Mouse (Mus musculus) layer of hippocampus, adult 18-20 months (tissue): Measurements from ENCODE around the gene Rps15. TPM values are rescaled to one million over a fixed set of nuclear protein-coding genes. Genes with fewer than 3 reads are reported as not detected.

Experiments
- DNase-seq, 2 experiments: peaks; one replicate each; pipeline ENCODE4 v3.0.0; 2022; ENCODE audit warnings: low spot score in 2 of 2
- total RNA-seq, 2 experiments: library from RNA; stranded (reverse); gene quantifications; 2 replicates each; pipeline ENCODE4 v1.2.3; 2021

Gene Rps15
- total RNA-seq, 2 experiments from 2014 or later, result 997 to 1,043 TPM

DNA sequence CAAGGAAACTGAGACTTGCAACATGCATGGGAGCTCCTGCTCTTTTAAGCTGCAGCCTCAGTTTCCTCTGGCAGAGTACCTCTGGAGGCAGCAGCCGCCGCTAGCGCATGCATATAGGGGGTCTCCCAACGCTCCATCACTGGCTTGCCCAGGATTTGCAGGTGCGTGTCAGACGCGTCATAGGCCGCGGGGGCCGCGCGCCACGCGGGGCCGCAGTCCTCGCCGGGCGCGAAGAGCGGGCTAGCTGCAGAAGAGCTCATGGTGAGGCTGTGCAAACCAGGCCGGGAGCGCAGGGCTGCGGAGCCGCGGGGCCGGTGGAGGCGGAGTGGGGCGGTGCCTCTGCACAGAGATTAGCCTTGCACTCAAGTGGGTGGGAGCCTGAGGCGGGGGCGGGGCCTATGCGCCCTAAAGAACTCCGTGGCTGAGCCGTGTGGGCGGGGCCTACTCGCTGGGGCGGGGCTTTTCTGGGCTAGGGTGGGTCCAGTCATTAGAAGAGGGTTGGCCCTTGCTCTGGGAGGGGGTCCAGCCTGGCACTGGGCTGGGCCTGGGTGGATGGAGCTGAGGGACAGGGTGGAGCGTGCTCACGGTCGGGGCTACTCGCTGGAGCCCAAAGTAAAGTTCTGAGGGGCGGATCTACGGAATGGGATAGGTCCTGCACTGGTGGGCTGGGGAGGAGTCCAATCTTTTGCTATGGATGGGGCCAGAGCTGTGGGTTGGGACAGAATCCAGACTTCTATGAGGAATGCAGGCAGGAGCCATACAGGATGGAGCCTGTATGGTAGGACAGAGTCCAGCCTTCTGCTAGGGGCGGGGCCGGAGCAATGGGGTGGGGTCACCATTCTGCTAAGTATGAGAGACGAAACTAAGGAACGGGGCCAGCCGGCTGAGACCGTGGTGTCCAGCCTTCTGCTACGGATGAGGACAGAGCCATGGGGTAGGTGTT is 31.3 kb upstream of the Rps15 start, which contains the start of the genes Gamt and Dazap1:
Gamt (minus strand) TSS at position 371 of the 943 bp plus-strand sequence.
Dazap1 (plus strand) TSS at position 845 of the 943 bp plus-strand sequence.
- DNase-seq, result peak; percentile 89 to 94

- DNase-seq, result peak; percentile 84 to 89
Measured at GRCm38 (mm10) chr10:80261585-80261968, 30.7 kb upstream of the Rps15 start.

GRCm38 (mm10) chr10:80262169-80262568 is 30.1 kb upstream of the Rps15 start:
- no peak for DNase-seq

GRCm38 (mm10) chr10:80262776-80263365 is 29.4 kb upstream of the Rps15 start:
- DNase-seq, result no peak

GRCm38 (mm10) chr10:80264341-80265148 is 27.7 kb upstream of the Rps15 start:
- DNase-seq, result peak; percentile 99 to 100

GRCm38 (mm10) chr10:80265149-80265486 is 27.1 kb upstream of the Rps15 start:
- no peak for DNase-seq

DNA sequence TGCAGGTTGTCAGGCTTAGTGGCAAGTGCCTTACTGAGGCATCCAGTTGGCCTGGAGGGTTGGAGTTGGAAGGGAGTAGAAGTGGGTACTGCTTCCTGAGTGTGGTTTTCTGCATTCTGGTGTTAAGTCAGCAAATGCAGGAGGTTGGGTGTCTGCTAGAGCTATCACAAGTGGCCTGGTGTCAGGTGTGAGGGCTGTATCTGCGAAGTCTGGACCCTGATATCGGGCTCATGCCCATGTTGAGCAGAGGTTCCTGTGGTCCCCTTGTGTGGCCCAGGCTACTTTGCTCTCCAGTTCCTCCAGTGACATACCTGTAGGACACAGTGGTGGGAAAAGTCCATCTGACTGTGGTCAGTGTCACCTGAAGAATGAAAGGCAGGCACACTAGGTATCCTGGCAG is 22.2 kb upstream of the Rps15 start:
- no peak for DNase-seq

- no peak for DNase-seq
Measured at GRCm38 (mm10) chr10:80270734-80271181, 21.5 kb upstream of the Rps15 start.

DNA sequence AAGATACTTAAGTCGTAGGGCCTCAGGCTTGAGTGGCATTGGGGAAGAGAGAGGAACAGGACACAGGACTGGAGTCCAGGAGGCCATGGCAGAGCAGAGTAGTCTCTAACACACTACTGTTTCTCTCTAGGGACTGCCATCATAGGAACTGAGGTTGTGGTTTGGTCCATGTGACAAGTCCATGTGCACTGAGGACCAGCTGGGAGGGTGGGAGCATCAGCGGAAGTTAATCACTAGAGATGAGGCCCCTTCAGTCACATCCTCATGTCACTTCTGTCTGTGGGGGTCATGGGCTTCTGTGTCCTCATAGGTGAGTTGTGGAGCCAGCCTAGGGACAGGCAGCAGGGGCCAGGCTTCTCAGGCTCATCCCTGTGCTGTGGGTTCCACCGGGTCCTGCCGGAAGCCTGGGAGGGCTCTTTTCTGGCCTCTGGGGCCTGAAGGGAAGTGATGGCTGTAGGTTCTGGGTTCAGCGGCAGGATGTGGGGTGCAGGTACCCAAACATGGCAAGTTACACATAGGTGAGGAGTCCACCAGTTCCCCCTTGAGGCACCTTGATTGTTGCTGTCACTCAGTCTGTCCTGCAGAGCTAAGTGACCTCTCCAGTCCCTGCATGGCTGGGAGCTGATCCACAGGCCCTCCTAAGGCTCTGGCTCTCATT is 20.9 kb upstream of the Rps15 start:
- DNase-seq, result no peak

GRCm38 (mm10) chr10:80271870-80272585 is 20.2 kb upstream of the Rps15 start:
- DNase-seq, result no peak

DNA sequence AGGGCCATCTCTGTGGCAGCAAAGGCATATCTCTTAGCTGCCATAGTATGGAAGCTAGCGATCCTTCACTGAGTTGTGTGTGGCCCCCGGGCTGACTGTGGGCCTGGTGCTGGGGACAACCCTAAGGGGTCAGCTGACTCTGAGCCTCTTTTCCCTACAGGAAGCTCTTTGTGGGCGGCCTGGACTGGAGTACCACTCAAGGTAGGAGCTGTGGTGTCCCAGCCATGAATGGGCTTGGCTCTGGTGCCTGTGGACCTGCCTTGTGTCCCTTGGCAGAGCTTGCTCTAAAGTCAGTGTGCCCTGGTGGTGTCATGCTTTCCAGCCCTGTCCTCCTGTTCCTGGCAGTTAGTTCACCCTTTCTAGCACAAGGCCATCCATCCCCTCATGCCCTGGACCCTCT is 18.4 kb upstream of the Rps15 start:
- DNase-seq, result no peak

GRCm38 (mm10) chr10:80276238-80276637 is 16.0 kb upstream of the Rps15 start:
- DNase-seq, result no peak

DNA sequence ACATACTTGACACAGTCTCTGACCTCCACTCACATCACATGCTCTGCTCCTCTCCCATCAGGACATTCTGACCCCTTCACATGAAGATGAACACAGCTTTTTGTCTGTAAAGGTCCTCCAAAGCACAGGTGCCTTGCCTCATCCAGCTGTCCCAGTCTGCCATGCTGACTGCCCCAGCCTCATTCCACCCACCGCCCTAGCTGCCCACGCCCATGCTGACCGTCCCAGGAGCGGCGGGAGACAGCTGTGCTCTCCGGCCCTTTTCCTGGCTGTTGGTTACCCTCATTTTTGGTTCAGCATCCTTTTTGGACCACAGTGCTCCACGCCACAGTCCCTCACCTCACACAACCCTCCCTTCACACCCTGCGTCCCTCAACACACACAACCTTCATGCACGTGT is 13.9 kb upstream of the Rps15 start:
- DNase-seq, result no peak

DNA sequence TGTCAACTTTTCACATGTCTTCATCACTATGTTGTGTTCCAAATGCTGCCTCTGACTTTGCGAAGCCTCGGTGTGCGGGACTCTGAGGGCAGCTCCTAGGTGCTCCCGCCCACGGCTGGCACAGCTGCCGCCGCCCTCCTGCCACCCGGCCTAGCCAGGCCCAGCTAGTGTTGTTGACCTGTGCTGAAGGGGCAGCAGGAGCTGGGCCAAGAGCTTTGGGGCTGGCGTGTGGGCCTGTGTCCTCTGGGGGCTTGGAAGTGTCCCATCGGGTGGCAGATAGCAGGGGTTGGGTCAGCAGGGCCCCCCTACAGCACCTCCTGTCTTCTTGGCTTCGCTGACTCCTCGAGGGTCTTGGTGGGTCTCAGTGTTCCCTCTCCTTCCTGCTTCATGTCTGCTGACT is 13.0 kb upstream of the Rps15 start:
- DNase-seq, result no peak

DNA sequence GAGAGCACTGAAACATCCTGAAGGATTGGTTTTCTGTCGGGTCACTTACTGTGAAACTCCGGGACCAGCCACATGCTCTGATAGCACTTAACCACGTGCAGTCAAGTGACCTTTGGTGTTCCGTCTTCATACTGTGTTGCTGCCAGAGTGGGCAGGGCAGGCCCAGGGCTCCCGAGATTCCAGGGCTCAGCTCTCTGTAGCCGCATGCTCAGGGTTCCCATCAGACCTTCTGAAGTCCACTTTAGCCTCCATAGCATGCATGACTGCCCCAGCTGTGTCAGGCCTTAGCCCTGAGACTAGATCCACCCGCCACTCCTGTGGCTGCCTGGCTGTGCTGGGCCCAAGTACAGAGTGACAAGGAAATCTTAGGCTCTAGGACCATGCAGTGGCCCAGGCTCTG is 10.9 kb upstream of the Rps15 start:
- no peak for DNase-seq

GRCm38 (mm10) chr10:80281921-80282371 is 10.3 kb upstream of the Rps15 start:
- no peak for DNase-seq

- DNase-seq, result no peak
Measured at GRCm38 (mm10) chr10:80282481-80283441, 9.5 kb upstream of the Rps15 start.

DNA sequence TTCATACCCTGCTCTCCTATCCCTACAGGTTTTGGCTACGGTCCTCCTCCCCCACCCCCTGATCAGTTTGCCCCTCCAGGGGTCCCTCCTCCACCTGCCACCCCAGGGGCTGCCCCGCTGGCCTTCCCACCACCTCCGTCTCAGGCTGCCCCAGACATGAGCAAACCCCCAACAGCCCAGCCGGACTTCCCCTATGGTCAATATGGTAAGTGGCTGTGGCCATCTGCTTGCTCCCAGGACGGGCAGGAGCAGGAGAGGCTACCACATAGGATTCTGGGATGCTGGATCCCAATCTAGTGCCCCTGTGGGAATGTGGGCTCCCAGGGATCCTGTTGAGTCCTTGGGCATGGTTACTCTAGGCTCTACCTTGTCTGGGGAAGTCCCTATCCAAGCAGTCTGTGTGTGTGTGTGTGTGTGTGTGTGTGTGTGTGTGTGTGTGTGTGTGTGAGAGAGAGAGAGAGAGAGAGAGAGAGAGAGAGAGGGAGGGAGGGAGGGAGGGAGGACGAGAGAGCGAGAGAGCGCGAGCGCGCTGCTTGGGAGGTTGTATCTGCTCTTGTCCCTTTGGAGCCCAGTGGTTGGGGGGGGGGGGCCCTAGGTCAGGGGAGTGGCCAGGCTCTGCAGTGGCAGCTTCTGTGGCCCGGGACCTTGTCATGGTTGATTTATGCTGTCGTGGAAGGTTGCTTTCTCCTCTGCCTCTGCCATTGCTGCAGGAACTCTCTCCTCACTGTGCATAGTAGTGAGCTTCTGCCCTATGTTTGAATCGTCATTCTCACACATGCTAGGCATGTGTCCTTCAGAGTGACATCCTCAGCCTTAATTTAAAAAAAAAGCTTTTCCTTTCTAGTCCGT is 6.8 kb upstream of the Rps15 start:
- no peak for DNase-seq
